Mouse (Mus musculus) megakaryocyte, adult 5-6 weeks (primary cell): ENCODE data around the gene Ciita. TPM values are rescaled to one million over a fixed set of nuclear protein-coding genes. Genes with fewer than 3 reads are reported as not detected.

ENCODE experiments used
- ATAC-seq: 2 replicates; pipeline ENCODE4 v1.8.0; 2016; ENCODE audit warnings: mild to moderate bottlenecking, inconsistent platforms; ENCODE audit not compliant: poor library complexity, severe bottlenecking
- total RNA-seq, 2 experiments: library from RNA; stranded (forward) in 1 of 2; stranded (reverse) in 1 of 2; fragments of 153-499, 151-499 nt in 1 of 2; fragments of 221-1000, 200-1000 nt in 1 of 2; gene quantifications; 2 replicates each; pipeline versions ENCODE4 v1.2.3 to v1.2.4; 2015 to 2017

Ciita gene
- total RNA-seq, 2 experiments from 2014 or later = 3.2 to 3.3 TPM

- no peak for ATAC-seq
Observed at GRCm38 (mm10) chr16:10511134-10511520, 31.3 kb downstream of the Ciita start.

GRCm38 (mm10) chr16:10515953-10516572, 36.2 kb downstream of the Ciita start:
- no peak for ATAC-seq

DNA sequence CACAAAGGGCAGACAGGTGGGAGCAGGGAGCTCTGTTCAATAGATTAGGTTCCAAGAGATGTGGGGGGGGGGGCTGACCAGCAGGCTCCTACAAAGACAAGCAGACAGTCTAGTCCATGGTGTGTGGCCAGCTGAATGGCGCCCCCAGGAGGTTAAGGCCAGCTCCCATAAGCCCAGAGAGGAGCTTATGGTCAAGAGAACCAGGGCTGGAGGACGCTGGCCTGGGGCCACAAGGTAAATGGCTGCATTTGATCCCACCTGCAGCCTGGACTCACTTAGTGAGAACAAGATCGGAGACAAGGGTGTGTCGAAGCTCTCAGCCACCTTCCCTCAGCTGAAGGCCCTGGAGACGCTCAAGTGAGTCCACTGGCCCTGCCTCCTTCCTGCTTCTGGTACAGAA, 38.2 kb downstream of the Ciita start:
- ATAC-seq = no peak

- ATAC-seq = peak; percentile 71
Observed at GRCm38 (mm10) chr16:10520908-10521614, 41.2 kb downstream of the Ciita start.

DNA sequence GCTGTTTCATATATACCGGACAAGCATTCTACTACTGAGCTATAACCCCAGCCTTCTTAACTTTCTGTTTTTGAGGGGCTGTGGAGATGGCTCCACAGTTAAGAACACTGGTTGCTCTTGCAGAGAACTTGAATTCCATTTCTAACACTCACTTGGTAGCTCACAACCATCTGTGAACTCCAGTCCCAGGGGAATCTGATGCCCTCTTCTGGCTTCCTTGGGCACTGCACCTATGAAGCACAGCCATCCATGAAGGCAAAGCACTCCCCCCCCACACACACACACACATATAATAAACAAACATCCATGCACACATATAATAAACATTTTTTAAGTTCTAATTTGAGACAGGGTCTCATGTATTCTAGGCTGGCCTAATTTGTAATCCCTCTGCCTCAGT, 43.0 kb downstream of the Ciita start:
- peak; percentile 81 for ATAC-seq

DNA sequence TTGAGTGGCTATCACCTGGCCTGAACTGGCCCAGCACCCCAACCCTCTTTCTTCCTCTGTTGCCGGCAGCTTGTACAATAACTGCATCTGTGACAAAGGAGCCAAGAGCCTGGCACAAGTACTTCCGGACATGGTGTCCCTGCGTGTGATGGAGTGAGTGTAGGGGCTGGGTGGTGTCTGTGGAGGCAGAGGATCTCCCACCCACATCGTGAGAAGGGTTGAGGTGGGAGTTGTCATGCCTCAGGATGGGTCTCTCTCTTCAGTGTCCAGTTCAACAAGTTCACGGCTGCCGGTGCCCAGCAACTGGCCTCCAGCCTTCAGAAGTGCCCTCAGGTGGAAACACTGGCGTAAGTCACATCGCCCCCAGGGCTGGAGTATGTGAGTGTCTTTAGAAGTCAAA, 43.8 kb downstream of the Ciita start:
- ATAC-seq = no peak

DNA sequence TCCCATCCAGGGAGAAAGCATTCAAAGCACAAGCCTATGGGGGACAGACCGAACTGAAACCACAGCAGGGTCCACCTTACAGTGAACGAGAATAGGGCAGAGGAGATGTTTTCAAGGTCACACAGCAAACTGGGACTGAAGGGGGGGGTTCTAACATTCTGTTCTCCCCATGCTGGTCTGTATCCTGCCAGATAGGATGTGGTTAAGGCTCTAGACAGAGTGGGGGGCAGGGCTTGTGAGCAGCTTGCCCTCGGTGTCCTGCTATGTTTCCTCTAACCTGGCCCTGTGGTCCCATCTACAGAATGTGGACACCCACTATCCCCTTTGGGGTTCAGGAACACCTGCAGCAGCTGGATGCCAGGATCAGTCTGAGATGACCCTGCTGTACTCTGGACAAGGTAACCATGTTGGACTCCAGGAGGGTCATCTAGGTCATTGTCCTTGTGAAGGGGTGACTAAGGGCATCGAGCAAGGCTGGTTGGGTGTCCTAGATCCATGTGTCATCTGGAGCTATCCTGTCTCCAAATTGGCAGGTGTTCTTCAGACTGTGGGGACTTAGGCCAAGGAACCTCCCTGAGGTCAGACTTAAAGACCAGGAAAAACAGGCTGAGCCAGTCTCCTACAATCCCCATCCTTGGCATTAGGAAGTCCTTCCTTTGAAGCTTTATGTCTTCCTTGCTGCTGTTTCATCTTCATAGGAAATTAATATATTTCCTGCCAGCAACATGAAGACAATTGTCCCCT, 45.2 kb downstream of the Ciita start:
- ATAC-seq = 0 out of 2 replicates have a peak, but pooled peaks have one; percentile 36

GRCm38 (mm10) chr16:10525610-10525980, 45.7 kb downstream of the Ciita start:
- ATAC-seq = no peak

DNA sequence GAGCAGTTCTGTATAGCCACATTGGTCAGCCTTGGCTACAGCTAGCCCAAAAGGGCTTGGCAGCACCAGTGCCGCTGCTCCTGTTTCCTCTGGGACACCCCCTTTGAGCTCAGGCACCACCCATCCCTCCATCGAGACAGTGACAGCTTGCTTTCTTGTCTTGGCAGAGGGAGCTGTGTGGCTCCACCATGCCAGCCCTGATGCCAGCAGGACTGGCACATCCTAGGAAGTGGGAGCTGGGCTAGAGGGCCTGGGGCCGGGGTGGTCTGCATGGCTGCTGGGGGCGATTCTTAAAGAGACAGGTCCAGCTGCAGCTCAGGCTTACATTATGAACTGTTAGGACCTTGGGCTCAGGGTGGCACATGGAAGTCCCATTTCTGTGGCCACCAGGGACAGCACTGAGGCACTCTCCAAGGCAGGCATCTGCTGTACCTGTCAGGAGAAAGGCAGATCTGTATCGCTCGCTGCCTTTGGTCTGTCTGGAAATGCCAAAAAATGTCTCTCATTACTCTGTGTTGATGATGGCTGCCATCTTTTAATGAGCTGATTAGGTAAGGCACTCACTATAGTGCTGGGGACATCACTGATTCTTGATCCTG, 47.3 kb downstream of the Ciita start:
- no peak for ATAC-seq

- ATAC-seq = no peak
Observed at GRCm38 (mm10) chr16:10528382-10528781, 48.5 kb downstream of the Ciita start.

DNA sequence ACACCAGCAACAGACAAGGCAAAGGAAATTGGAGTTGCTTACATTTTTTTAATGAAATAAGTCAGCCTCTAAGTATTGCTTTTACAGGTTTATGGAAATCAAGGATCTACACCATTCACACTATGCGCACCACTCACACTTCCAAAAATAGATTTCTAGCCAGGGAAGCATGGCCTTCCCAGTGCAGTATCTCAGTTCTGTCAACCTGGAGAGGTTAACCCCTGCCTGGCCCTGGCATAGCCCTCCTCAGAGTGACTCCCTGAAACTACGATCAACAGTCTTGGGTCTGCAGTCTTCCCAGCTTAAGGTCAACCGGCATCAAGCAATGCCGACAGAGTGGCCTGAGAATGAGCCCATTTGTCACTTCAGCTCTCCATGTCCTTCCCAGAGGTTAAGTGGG, 50.3 kb downstream of the Ciita start:
- no peak for ATAC-seq

- ATAC-seq = no peak
Observed at GRCm38 (mm10) chr16:10533781-10534180, 53.9 kb downstream of the Ciita start.

GRCm38 (mm10) chr16:10534567-10534966, 54.7 kb downstream of the Ciita start:
- ATAC-seq = no peak

- ATAC-seq = no peak
Observed at GRCm38 (mm10) chr16:10536323-10536722, 56.5 kb downstream of the Ciita start.

- no peak for ATAC-seq
Observed at GRCm38 (mm10) chr16:10536961-10537360, 57.1 kb downstream of the Ciita start.

DNA sequence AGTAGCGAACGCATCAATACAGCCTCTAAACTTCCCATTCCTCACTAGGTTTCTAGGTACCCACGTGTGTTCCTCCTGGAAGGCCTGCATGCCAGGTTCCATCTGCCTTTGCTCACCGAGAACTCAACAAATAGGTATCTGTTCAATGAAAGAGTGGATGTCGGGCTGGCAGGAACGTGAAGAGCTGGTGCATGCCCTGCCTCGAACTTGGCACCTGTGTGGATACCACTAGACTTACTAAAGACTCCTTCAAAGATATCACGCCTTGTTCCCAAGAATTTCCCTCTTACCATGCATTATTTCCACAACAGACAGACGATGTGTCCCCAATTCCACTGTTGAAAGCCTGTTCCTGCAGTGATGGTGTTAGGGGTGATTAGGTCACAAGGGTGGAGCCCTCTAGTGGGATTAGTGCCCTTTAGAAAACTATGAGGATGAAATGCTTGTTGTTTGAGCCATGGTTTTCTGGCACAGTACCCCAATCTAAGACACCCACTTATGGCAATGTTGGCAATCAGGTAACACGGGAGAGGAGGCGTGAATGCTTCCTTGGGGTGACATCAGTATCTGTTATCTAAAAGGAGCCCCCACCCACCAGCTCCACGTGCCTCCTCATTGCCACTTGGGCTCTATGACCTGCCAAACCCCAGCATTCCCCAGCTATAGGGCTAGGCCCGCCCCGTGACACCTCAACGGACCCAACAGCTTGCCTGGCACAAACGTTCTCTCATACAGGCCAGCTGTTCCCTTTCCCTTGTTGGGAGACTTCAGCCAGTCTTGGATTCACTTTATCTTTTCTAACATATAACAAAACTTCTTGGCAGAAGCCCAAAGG, 61.1 kb downstream of the Ciita start:
- no peak for ATAC-seq

GRCm38 (mm10) chr16:10541598-10541930, 61.7 kb downstream of the Ciita start:
- ATAC-seq = no peak

GRCm38 (mm10) chr16:10542266-10542665, 62.4 kb downstream of the Ciita start:
- ATAC-seq = no peak

- ATAC-seq = peak; percentile 88
Observed at GRCm38 (mm10) chr16:10542698-10543365, 63.0 kb downstream of the Ciita start, which contains the start of gene Dexi. Gene Dexi (minus strand): TSS chr16:10543054.

- peak; percentile 86 for ATAC-seq
Observed at GRCm38 (mm10) chr16:10544995-10545622, 65.2 kb downstream of the Ciita start, which contains the start of gene Clec16a. Gene Clec16a (plus strand): TSS chr16:10545339.
